Mouse (Mus musculus): ENCODE measurements around the gene St3gal3.

- TF ChIP-seq POLR2A (IDR thresholded peaks at IDR 0.05; ENCODE audit: insufficient read depth, low read depth, low read length) (no peak), EP300 (IDR thresholded peaks at IDR 0.05; ENCODE audit: insufficient read depth, low read depth, low read length) (no peak)
Measured at GRCm38 (mm10) chr4:118116098-118116497, 18.6 kb downstream of the St3gal3 start.
